Mouse (Mus musculus): ENCODE measurements around the gene Rpn1.

GRCm38 (mm10) chr6:88121781-88122180, 37.5 kb downstream of the Rpn1 start:
- TF ChIP-seq CTCF (IDR thresholded peaks at IDR 0.05; ENCODE audit: insufficient read depth, low read depth, low read length) (no peak), POLR2A (IDR thresholded peaks at IDR 0.05; ENCODE audit: insufficient read depth, low read depth, low read length) (no peak)

All from olfactory bulb, adult 2 months (tissue).